Comparison of ENCODE assay signal across 7 mouse cellular contexts in genomic region chr11:12038470-12038985, GRCm38 (mm10). TPM values are rescaled to one million over a fixed set of nuclear protein-coding genes. Genes with fewer than 3 reads are reported as not detected.
A peak's percentile ranks its signal among the peaks of the same experiment; 100 is the strongest.
DNase-seq lines count a peak whose midpoint lies in the region; ATAC-seq and TF ChIP-seq lines count a peak whose summit lies in the region.

Grb10 (minus strand) TSS chr11:12038683.

- peaks cover 34% of the 10 kb centered on the region for H3K27me3 ChIP-seq in ES-Bruce4 (ENCODE audit: control insufficient read depth, insufficient read depth, low read length, poor library complexity, severe bottlenecking)
- peaks cover 72% of the 10 kb centered on the region for H3K27me3 ChIP-seq in forebrain, embryonic 16.5 days (replicated peaks; ENCODE audit: control insufficient read depth, insufficient read depth, low read length)
- peaks cover 93% of the 10 kb centered on the region for H3K27me3 ChIP-seq in hindbrain, embryonic 12.5 days
- H3K27me3 ChIP-seq in liver, embryonic 15.5 days = peaks cover 95% of the 10 kb centered on the region
- peaks cover 8% of the 10 kb centered on the region; the same call in 1 of the 2 replicates for H3K27me3 ChIP-seq in thymus, adult 2 months (ENCODE audit: control insufficient read depth, insufficient read depth, low read length)

- no peaks in the 10 kb centered on the region for H3K9me3 ChIP-seq in ES-Bruce4 (replicated peaks; ENCODE audit: control insufficient read depth, insufficient read depth, low read length, poor library complexity, severe bottlenecking)
- no peaks in the 10 kb centered on the region; the same call in 1 of the 2 replicates for H3K9me3 ChIP-seq in forebrain, embryonic 16.5 days (ENCODE audit: control insufficient read depth, low read length)
- H3K9me3 ChIP-seq in hindbrain, embryonic 12.5 days (replicated peaks) = no peaks in the 10 kb centered on the region
- no peaks in the 10 kb centered on the region for H3K9me3 ChIP-seq in liver, embryonic 15.5 days (replicated peaks)

- peak within 1 kb of the TSS; percentile 56 for H3K4me3 ChIP-seq in ES-Bruce4 (ENCODE audit: low read depth, low read length)
- peak within 1 kb of the TSS; percentile 51 for H3K4me3 ChIP-seq in forebrain, embryonic 16.5 days (replicated peaks; ENCODE audit: low read length)
- H3K4me3 ChIP-seq in hindbrain, embryonic 12.5 days = peak within 1 kb of the TSS; percentile 62
- peak within 1 kb of the TSS; percentile 65 for H3K4me3 ChIP-seq in liver, embryonic 15.5 days (replicated peaks)
- no peak within 1 kb of the TSS for H3K4me3 ChIP-seq in thymus, adult 2 months (ENCODE audit: control insufficient read depth, insufficient read depth, low read length)

- no peak for TF ChIP-seq EP300 in ES-Bruce4 (IDR thresholded peaks at IDR 0.05; ENCODE audit: insufficient read depth, low read depth, low read length)

- 14% methylated on average over 10 of the region's 10 CpGs for whole genome bisulfite sequencing in forebrain, embryonic 16.5 days
- 22% methylated on average over 10 of the region's 10 CpGs for WGBS in hindbrain, embryonic 12.5 days
- 31% methylated on average over 10 of the region's 10 CpGs for WGBS in liver, embryonic 15.5 days (ENCODE audit: insufficient replicate concordance)
- WGBS in thymus, adult 2 months = 56% methylated on average over 10 of the region's 10 CpGs

- ATAC-seq in forebrain, embryonic 16.5 days = no peak
- no peak for ATAC-seq in hindbrain, embryonic 12.5 days (ENCODE audit: low FRiP score)
- ATAC-seq in liver, embryonic 15.5 days (ENCODE audit: insufficient read depth) = no peak

- TF ChIP-seq CTCF in ES-Bruce4 (IDR thresholded peaks at IDR 0.05; ENCODE audit: low read depth, low read length) = no peak
- no peak for TF ChIP-seq CTCF in thymus, adult 2 months (IDR thresholded peaks at IDR 0.05; ENCODE audit: borderline replicate concordance, control insufficient read depth, extremely low read depth, insufficient read depth, low read length, poor library complexity)

- no peak for DNase-seq in adrenal gland, adult 18-20 months (ENCODE audit: low spot score in 2 of 2)
- DNase-seq in ovary, postnatal 10 days (ENCODE audit: low spot score) = no peak
- DNase-seq in thymus, adult 2 months = no peak

- H3K36me3 ChIP-seq in ES-Bruce4 (ENCODE audit: control insufficient read depth, insufficient read depth, low read length, poor library complexity, severe bottlenecking) = no peaks in the 10 kb centered on the region
- H3K36me3 ChIP-seq in forebrain, embryonic 16.5 days (ENCODE audit: control insufficient read depth, insufficient read depth) = no peaks in the 10 kb centered on the region
- H3K36me3 ChIP-seq in hindbrain, embryonic 12.5 days = no peaks in the 10 kb centered on the region
- no peaks in the 10 kb centered on the region for H3K36me3 ChIP-seq in liver, embryonic 15.5 days (replicated peaks)
- H3K36me3 ChIP-seq in thymus, adult 2 months (ENCODE audit: control insufficient read depth, insufficient read depth, low read length) = no peaks in the 10 kb centered on the region

- TF ChIP-seq POLR2A in ES-Bruce4 (IDR thresholded peaks at IDR 0.05; ENCODE audit: insufficient read depth, low read length) = no peak
- TF ChIP-seq POLR2A in thymus, adult 2 months (IDR thresholded peaks at IDR 0.05; ENCODE audit: control insufficient read depth, extremely low read depth, insufficient read depth, low read length, poor library complexity) = no peak

- H3K9ac ChIP-seq in ES-Bruce4 (ENCODE audit: low read depth, poor library complexity, severe bottlenecking) = peak within 1 kb of the TSS; percentile 93
- peak within 1 kb of the TSS; percentile 52 for H3K9ac ChIP-seq in forebrain, embryonic 16.5 days (replicated peaks; ENCODE audit: low read depth, low read length)
- H3K9ac ChIP-seq in hindbrain, embryonic 12.5 days = peak within 1 kb of the TSS; percentile 91
- H3K9ac ChIP-seq in liver, embryonic 15.5 days = no peak within 1 kb of the TSS; the same call in 1 of the 2 replicates

- H3K4me1 ChIP-seq in ES-Bruce4 (ENCODE audit: control insufficient read depth, insufficient read depth, low read length) = no peaks in the 10 kb centered on the region
- H3K4me1 ChIP-seq in forebrain, embryonic 16.5 days (replicated peaks; ENCODE audit: control insufficient read depth, insufficient read depth, low read length) = peaks cover 9% of the 10 kb centered on the region
- H3K4me1 ChIP-seq in hindbrain, embryonic 12.5 days = peaks cover 3% of the 10 kb centered on the region; the same call in 1 of the 2 replicates
- H3K4me1 ChIP-seq in liver, embryonic 15.5 days (replicated peaks) = peaks cover 20% of the 10 kb centered on the region
- H3K4me1 ChIP-seq in thymus, adult 2 months (replicated peaks; ENCODE audit: control insufficient read depth, insufficient read depth, low read length) = peaks cover 2% of the 10 kb centered on the region; the same call in 1 of the 2 replicates

- no peak within 1 kb of the TSS for H3K27ac ChIP-seq in ES-Bruce4 (ENCODE audit: insufficient read depth, low read length)
- peak within 1 kb of the TSS; percentile 41 for H3K27ac ChIP-seq in forebrain, embryonic 16.5 days (ENCODE audit: low read length)
- H3K27ac ChIP-seq in hindbrain, embryonic 12.5 days = peak within 1 kb of the TSS; percentile 84
- peak within 1 kb of the TSS; percentile 55 for H3K27ac ChIP-seq in liver, embryonic 15.5 days (replicated peaks)
- no peak within 1 kb of the TSS for H3K27ac ChIP-seq in thymus, adult 2 months (ENCODE audit: control insufficient read depth, insufficient read depth, low read length)

- H3K4me2 ChIP-seq in forebrain, embryonic 16.5 days (ENCODE audit: low read length) = peak within 1 kb of the TSS; percentile 54
- peak within 1 kb of the TSS; percentile 56 for H3K4me2 ChIP-seq in hindbrain, embryonic 12.5 days (replicated peaks)
- H3K4me2 ChIP-seq in liver, embryonic 15.5 days = peak within 1 kb of the TSS; percentile 76

RNA-seq across cellular contexts. Expression of gene Grb10, which starts in this region (rescaled TPM):
- polyA plus RNA-seq in ES-Bruce4 (2011; ENCODE audit: insufficient read depth, insufficient read length, low read depth, missing spikeins) = 160 and 162 TPM in 2 replicates
- total RNA-seq in adrenal gland, adult 18-20 months (2021) = 10 to 100 TPM; 61.1 to 71.2 TPM
- 94.2 and 95.2 TPM in 2 replicates for polyA plus RNA-seq in forebrain, embryonic 16.5 days (2015; fragmentation: Nextera tagmentation; extraction: Ambion mirVana)
- polyA plus RNA-seq in hindbrain, embryonic 12.5 days (2016; fragmentation: Nextera tagmentation; extraction: Ambion mirVana) = 414 and 447 TPM in 2 replicates
- polyA plus RNA-seq in liver, embryonic 15.5 days (2015; fragmentation: Nextera tagmentation; extraction: Ambion mirVana) = 148 and 163 TPM in 2 replicates
- polyA plus RNA-seq in thymus, adult 2 months (2012; rRNA removed) = 4.7 and 5.8 TPM in 2 replicates

Comparison
In these comparisons a context has a peak if more than half of its experiments do, and no peak if none do; other contexts are left out.
1. RNA of gene Grb10 (polyA plus RNA-seq): 414 to 447 TPM in hindbrain, embryonic 12.5 days, 160 to 162 TPM in ES-Bruce4, 148 to 163 TPM in liver, embryonic 15.5 days and 94.2 to 95.2 TPM in forebrain, embryonic 16.5 days; 4.7 to 5.8 TPM in thymus, adult 2 months; every median in the first group is over 10 times any median in the second.
2. H3K27ac ChIP-seq: peak in forebrain, embryonic 16.5 days (single experiment), hindbrain, embryonic 12.5 days (single experiment) and liver, embryonic 15.5 days (single experiment); none in ES-Bruce4 (single experiment) and thymus, adult 2 months (single experiment).
3. Peak in every context shown above with its lines, with median percentiles within 50 percentile points of each other: H3K4me2 ChIP-seq.